Mouse (Mus musculus) neural tube, embryonic 11.5 days (tissue): ENCODE results near the gene Gm14685. TPM values are rescaled to one million over a fixed set of nuclear protein-coding genes. Genes with fewer than 3 reads are reported as not detected.

ENCODE experiments used
- polyA plus RNA-seq: library from polyadenylated mRNA; unstranded; fragments of >200 nt; fragmentation: Nextera tagmentation; extraction: Ambion mirVana; gene quantifications from 2 replicates; pipeline ENCODE4 v1.2.1, GENCODE M21; 2014

Gm14685 gene
- polyA plus RNA-seq, 1 experiment from 2014 or later, result not detected

Other genes starting within 250 kb of the Gm14685 start
- 92.2 and 99.3 TPM in 2 replicates for gene Cetn2, start 198.6 kb upstream of the Gm14685 start, polyA plus RNA-seq
- gene Nsdhl, start 198.5 kb upstream of the Gm14685 start, polyA plus RNA-seq, result 43.5 and 51.3 TPM in 2 replicates
- gene Zfp185, start 129.7 kb upstream of the Gm14685 start, polyA plus RNA-seq, result 4.2 and 5.3 TPM in 2 replicates
- gene Pnma5, start 79.9 kb upstream of the Gm14685 start, polyA plus RNA-seq, result 0.20 TPM in 1 of 2 replicates, not detected in the other
- 0.25 and 0.68 TPM in 2 replicates for gene Pnma3, start 52.3 kb upstream of the Gm14685 start, polyA plus RNA-seq
- 0.20 and 0.73 TPM in 2 replicates for gene Xlr4a, start 34.6 kb upstream of the Gm14685 start, polyA plus RNA-seq
- 3.3 and 4.1 TPM in 2 replicates for gene Xlr3a, start 20.0 kb upstream of the Gm14685 start, polyA plus RNA-seq
- gene Xlr5b, start 31.7 kb downstream of the Gm14685 start, polyA plus RNA-seq, result not detected in 2 replicates
- not detected in 2 replicates for gene DXBay18, start 32.4 kb downstream of the Gm14685 start, polyA plus RNA-seq
- not detected in 2 replicates for gene Spin2d, start 59.9 kb downstream of the Gm14685 start, polyA plus RNA-seq
- 16.6 and 18.2 TPM in 2 replicates for gene Xlr3b, start 75.2 kb downstream of the Gm14685 start, polyA plus RNA-seq
- gene Xlr4b, start 97.3 kb downstream of the Gm14685 start, polyA plus RNA-seq, result 0.38 and 0.64 TPM in 2 replicates
- gene F8a, start 111.2 kb downstream of the Gm14685 start, polyA plus RNA-seq, result 16.9 and 19.0 TPM in 2 replicates
- 0.19 and 0.93 TPM in 2 replicates for gene Xlr4c, start 126.1 kb downstream of the Gm14685 start, polyA plus RNA-seq
- gene Xlr3c, start 148.3 kb downstream of the Gm14685 start, polyA plus RNA-seq, result 0.17 and 0.37 TPM in 2 replicates
- not detected in 2 replicates for gene Xlr5a, start 175.9 kb downstream of the Gm14685 start, polyA plus RNA-seq
- not detected in 2 replicates for gene Xlr5c, start 175.9 kb downstream of the Gm14685 start, polyA plus RNA-seq
- not detected in 2 replicates for gene Gm45015, start 219.8 kb downstream of the Gm14685 start, polyA plus RNA-seq
- 18.1 and 21.3 TPM in 2 replicates for gene Zfp275, start 225.6 kb downstream of the Gm14685 start, polyA plus RNA-seq